27 mouse cellular contexts compared by ENCODE assay signal in genomic region chr6:131401259-131401658, GRCm38 (mm10). TPM values are rescaled to one million over a fixed set of nuclear protein-coding genes. Genes with fewer than 3 reads are reported as not detected.
"Had no signal": no experiment of that assay in that cellular context is flagged by ENCODE, and none has a peak within 500 bp of the region (broad histone marks: within the 10 kb centered on the region; RNA-seq: fewer than 3 reads in every experiment).

No protein-coding gene starts in this region.

- H3K27ac ChIP-seq: embryonic facial prominence, embryonic 10.5 days; embryonic facial prominence, embryonic 12.5 days; embryonic facial prominence, embryonic 13.5 days; embryonic facial prominence, embryonic 15.5 days; forebrain, embryonic 10.5 days; forebrain, embryonic 12.5 days; forebrain, embryonic 13.5 days; forebrain, embryonic 15.5 days; gastrocnemius, adult 2 months; heart, adult 2 months had no signal

- H3K4me2 ChIP-seq: embryonic facial prominence, embryonic 12.5 days; embryonic facial prominence, embryonic 13.5 days; embryonic facial prominence, embryonic 15.5 days; forebrain, embryonic 12.5 days; forebrain, embryonic 13.5 days; forebrain, embryonic 15.5 days had no signal

- DNase-seq: cerebellum, adult 2 months; cerebellum, adult 8-10 months; cerebellum, adult 9-10 months; cerebellum, adult 9-11 months; cerebellum, postnatal 10 days; cerebellum, postnatal 14 days; cerebellum, postnatal 25 days; cerebellum, postnatal 36 days; embryo, embryonic 11 days; forebrain, postnatal 0 days; gastrocnemius, adult 2 months; gastrocnemius, postnatal 10 days; gastrocnemius, postnatal 14 days; gastrocnemius, postnatal 25 days; gastrocnemius, postnatal 36 days; heart, adult 18-20 months; heart, adult 2 months had no signal

- H3K4me1 ChIP-seq: embryonic facial prominence, embryonic 10.5 days; embryonic facial prominence, embryonic 12.5 days; embryonic facial prominence, embryonic 13.5 days; embryonic facial prominence, embryonic 15.5 days; forebrain, embryonic 12.5 days; forebrain, embryonic 13.5 days; forebrain, embryonic 15.5 days had no signal

- H3K27me3 ChIP-seq: embryonic facial prominence, embryonic 12.5 days; embryonic facial prominence, embryonic 13.5 days; embryonic facial prominence, embryonic 15.5 days; forebrain, embryonic 12.5 days; forebrain, embryonic 13.5 days; forebrain, embryonic 15.5 days had no signal

- H3K4me3 ChIP-seq: embryonic facial prominence, embryonic 10.5 days; embryonic facial prominence, embryonic 12.5 days; embryonic facial prominence, embryonic 13.5 days; embryonic facial prominence, embryonic 15.5 days; erythroblast, embryonic 14.5 days; forebrain, embryonic 10.5 days; forebrain, embryonic 12.5 days; forebrain, embryonic 13.5 days; forebrain, embryonic 15.5 days; gastrocnemius, adult 2 months; heart, adult 2 months had no signal

- H3K36me3 ChIP-seq: embryonic facial prominence, embryonic 10.5 days; embryonic facial prominence, embryonic 12.5 days; embryonic facial prominence, embryonic 13.5 days; embryonic facial prominence, embryonic 15.5 days; forebrain, embryonic 10.5 days; forebrain, embryonic 12.5 days; forebrain, embryonic 15.5 days had no signal

RNA-seq across cellular contexts. Expression of gene Styk1, which starts 47.9 kb away (rescaled TPM):
- total RNA-seq: granulocyte monocyte progenitor cell, adult 5-6 weeks had no signal
- polyA plus RNA-seq: erythroblast, embryonic 14.5 days had no signal
